Mouse (Mus musculus) embryonic facial prominence, embryonic 14.5 days (tissue): ENCODE data around the gene Olfr57. TPM values are rescaled to one million over a fixed set of nuclear protein-coding genes. Genes with fewer than 3 reads are reported as not detected.
"Not testable (repeated sequence)": the region's sequence is repeated elsewhere in the genome, so short reads cannot be mapped to it uniquely, and the experiment has no call there.

Experiments
- ATAC-seq: fragments of 200-750 bp; cut with Nextera tagmentation; 2 replicates; pipeline ENCODE4 v1.8.0; 2017; ENCODE audit warnings: low read depth, moderate number of reproducible peaks, moderate TSS enrichment
- DNase-seq: peaks from one replicate; pipeline ENCODE4 v3.0.0-alpha.2; 2015; ENCODE audit warnings: low spot score
- H3K27ac ChIP-seq: fragments of 300-500 bp; sonication (generic); replicated peaks from 2 replicates; pipeline ENCODE4 v1.5.1; 2014; ENCODE audit warnings: low read depth, mild to moderate bottlenecking, low read length, moderate library complexity
- H3K27me3 ChIP-seq: fragments of 300-500 bp; sonication (generic); replicated peaks from 2 replicates; pipeline ENCODE4 v1.6.1; 2014; ENCODE audit warnings: low read length; ENCODE audit not compliant: control insufficient read depth, insufficient read depth
- H3K36me3 ChIP-seq: fragments of 300-500 bp; sonication (generic); 2 replicates; pipeline ENCODE4 v1.6.1; 2014; ENCODE audit warnings: low read length, mixed read lengths; ENCODE audit not compliant: control insufficient read depth, insufficient read depth
- H3K4me1 ChIP-seq: fragments of 300-500 bp; sonication (generic); 2 replicates; pipeline ENCODE4 v1.6.1; 2014; ENCODE audit warnings: antibody characterized with exemption, low read length; ENCODE audit not compliant: control insufficient read depth, insufficient read depth
- H3K4me2 ChIP-seq: fragments of 300-500 bp; sonication (generic); 2 replicates; pipeline ENCODE4 v1.6.1; 2014; ENCODE audit warnings: low read depth, mild to moderate bottlenecking, low read length, moderate library complexity, mixed read lengths
- H3K4me3 ChIP-seq: fragments of 300-500 bp; sonication (generic); 2 replicates; pipeline ENCODE4 v1.5.1; 2014; ENCODE audit warnings: low read depth, mild to moderate bottlenecking, low read length
- H3K9ac ChIP-seq: fragments of 300-500 bp; sonication (generic); 2 replicates; pipeline ENCODE4 v1.6.1; 2014; ENCODE audit warnings: low read depth, mild to moderate bottlenecking, low read length, moderate library complexity, mixed read lengths
- H3K9me3 ChIP-seq: fragments of 300-500 bp; sonication (generic); 2 replicates; pipeline ENCODE4 v1.6.1; 2016; ENCODE audit warnings: low read length; ENCODE audit not compliant: control insufficient read depth
- WGBS: fragments of 180-500 bp; shearing (Covaris S2); extraction: QIAGEN DNeasy Blood & Tissue Kit; methylation state at CpG from one replicate; pipeline ENCODE4 v1.1.7; 2014; 5-methylcytosine and 5-hydroxymethylcytosine counted together
- polyA plus RNA-seq: library from polyadenylated mRNA; unstranded; fragments of >200 nt; fragmentation: Nextera tagmentation; extraction: Ambion mirVana; gene quantifications from 2 replicates; pipeline ENCODE4 v1.2.1, GENCODE M21; 2014

Gene Olfr57
- polyA plus RNA-seq = not detected in 2 replicates

DNA sequence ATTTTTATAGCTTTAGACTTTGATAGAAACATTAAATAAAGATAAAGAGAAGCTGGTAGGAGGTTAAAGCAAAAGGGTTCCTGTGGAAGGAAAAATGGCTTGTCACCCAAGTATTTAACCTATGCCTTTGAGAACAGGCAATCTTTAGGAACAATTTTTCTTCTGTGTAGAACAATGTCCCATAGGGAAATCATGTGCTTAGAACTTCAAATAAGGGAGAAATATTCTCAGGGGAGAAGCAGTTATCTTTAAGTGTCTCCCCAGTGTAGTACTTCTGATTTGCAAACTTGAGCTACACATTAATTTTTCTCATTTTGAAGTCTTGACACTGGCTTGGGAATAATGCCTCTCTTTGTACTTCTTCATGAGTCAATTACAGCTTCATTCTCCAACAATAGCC lies at the start of gene Olfr57:
Gene Olfr57 (plus strand): TSS at position 301 of the 400 bp plus-strand sequence.
- Histone ChIP-seq H3K9me3 (0 out of 2 replicates have a peak, but pooled peaks cover 4% of the 10 kb centered on the region), H3K36me3 (no peaks in the 10 kb centered on the region), H3K27me3 (no peaks in the 10 kb centered on the region), H3K27ac (no peak within 1 kb of the TSS), H3K4me3 (no peak within 1 kb of the TSS), H3K4me1 (no peaks in the 10 kb centered on the region), H3K4me2 (no peak within 1 kb of the TSS), H3K9ac (no peak within 1 kb of the TSS)
- ATAC-seq = no peak
- DNase-seq = no peak

DNA sequence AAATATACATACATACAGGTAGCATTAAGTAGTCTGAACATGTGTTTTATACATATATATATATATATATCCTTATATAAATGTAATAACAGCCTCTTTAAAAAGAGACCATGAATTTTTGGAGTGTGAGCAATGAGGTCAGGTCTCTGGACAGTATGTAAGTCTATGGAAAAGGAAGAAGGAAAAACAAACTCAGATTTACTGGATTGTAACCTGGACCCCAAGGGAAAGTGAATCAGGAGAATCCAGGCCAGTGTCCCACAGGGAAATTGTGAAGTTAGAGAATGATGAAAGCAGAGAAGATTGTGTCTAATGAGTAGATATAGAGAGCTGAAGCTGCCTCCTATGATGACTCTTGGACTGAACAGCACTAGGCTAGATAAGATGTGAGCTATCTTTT lies 47.8 kb upstream of the Olfr57 start, which contains the start of gene Olfr1352:
Gene Olfr1352 (plus strand): TSS at position 301 of the 400 bp plus-strand sequence.
- Histone ChIP-seq H3K9ac (no peak within 1 kb of the TSS), H3K36me3 (no peaks in the 10 kb centered on the region), H3K4me1 (no peaks in the 10 kb centered on the region), H3K27me3 (no peaks in the 10 kb centered on the region), H3K9me3 (no peaks in the 10 kb centered on the region), H3K4me2 (no peak within 1 kb of the TSS), H3K27ac (no peak within 1 kb of the TSS), H3K4me3 (no peak within 1 kb of the TSS)
- ATAC-seq (no peak), DNase-seq (no peak)

DNA sequence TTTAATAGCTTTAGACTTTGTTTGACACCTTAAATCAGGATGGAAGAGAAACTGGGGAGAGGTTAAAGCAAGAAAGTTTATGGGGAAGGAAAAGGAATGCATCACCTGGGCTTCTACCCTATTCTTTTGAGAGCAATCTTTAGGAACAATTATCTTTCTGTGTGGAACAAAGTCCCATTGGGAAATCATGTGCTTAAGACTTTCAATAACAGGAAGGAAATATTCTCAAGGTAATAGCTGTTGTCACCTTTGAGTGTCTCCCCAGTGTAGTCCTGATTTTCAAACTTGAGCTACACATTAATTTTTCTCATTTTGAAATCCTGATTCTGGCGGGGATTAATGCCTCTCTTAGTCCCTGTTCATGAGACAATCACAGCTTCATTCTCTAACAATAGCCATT lies 16.4 kb upstream of the Olfr57 start, which contains the start of gene Olfr1351:
Gene Olfr1351 (plus strand): TSS at position 301 of the 400 bp plus-strand sequence.
- no peak within 1 kb of the TSS for H3K9ac ChIP-seq
- H3K9me3 ChIP-seq = no peaks in the 10 kb centered on the region
- H3K27me3 ChIP-seq = no peaks in the 10 kb centered on the region
- no peaks in the 10 kb centered on the region for H3K36me3 ChIP-seq
- no peak within 1 kb of the TSS for H3K4me3 ChIP-seq
- no peak for DNase-seq
- 55% methylated on average over 1 of the region's 1 CpGs for WGBS
- no peak for ATAC-seq
- no peak within 1 kb of the TSS for H3K4me2 ChIP-seq
- H3K27ac ChIP-seq = no peak within 1 kb of the TSS
- H3K4me1 ChIP-seq = no peaks in the 10 kb centered on the region

DNA sequence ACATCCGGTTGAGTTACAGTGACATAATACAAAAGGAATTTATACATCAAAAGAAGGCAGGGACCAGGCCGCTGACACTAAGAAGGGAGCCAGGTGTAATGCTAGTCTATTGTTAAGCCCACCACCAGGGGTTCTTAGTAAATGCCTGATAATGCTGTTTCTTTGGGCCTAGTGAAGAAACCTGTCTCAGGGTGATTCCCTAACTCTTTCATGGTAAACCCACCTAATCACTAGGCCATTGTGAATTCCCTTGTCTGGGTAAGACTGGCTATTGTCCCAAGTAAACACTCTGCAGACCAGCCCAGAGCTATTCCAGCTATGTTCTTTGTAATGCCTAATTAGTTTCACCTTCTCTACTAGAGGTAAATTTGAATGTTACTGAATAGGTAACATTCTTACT lies 13.9 kb downstream of the Olfr57 start:
- H3K36me3 ChIP-seq, H3K27me3 ChIP-seq, H3K9ac ChIP-seq, H3K4me1 ChIP-seq, H3K4me2 ChIP-seq, DNase-seq, H3K27ac ChIP-seq, H3K4me3 ChIP-seq, ATAC-seq: not testable (repeated sequence)
- peaks cover 23% of the 10 kb centered on the region for H3K9me3 ChIP-seq
- WGBS = 80% methylated on average over 2 of the region's 2 CpGs

DNA sequence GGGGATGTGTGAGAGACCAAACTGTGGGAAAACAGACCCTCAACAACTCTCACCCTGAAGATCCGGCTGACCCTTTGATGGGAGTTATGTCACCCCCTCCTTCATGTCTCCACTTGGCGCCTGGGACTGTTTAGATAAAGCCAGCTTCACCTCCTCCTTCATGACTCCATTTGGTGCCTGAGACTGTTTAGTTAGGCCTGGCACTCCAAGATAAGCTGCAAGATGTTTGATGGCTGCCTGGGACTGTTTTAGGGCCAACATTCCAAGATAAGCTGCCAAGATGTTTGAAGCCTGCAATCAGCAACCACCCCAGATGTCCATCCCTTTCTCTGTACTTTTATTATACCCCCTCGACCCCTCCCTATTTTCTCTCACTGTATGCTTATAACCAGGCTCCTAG lies 28.8 kb downstream of the Olfr57 start:
- not testable (repeated sequence) for ATAC-seq, H3K27ac ChIP-seq, DNase-seq, H3K4me1 ChIP-seq, H3K4me3 ChIP-seq, H3K9ac ChIP-seq, H3K4me2 ChIP-seq, H3K27me3 ChIP-seq
- WGBS = 93% methylated on average over 3 of the region's 3 CpGs
- Histone ChIP-seq H3K9me3 (peaks cover 33% of the 10 kb centered on the region), H3K36me3 (peaks cover 17% of the 10 kb centered on the region; the same call in 1 of the 2 replicates)

Other genes starting within 250 kb of the Olfr57 start
- 0.68 and 0.70 TPM in 2 replicates for gene Slc1a6, start 248.2 kb upstream of the Olfr57 start, polyA plus RNA-seq
- not detected in 2 replicates for gene Olfr1356, start 176.6 kb upstream of the Olfr57 start, polyA plus RNA-seq
- 0.14 TPM in 1 of 2 replicates, not detected in the other for gene Olfr1355, start 153.2 kb upstream of the Olfr57 start, polyA plus RNA-seq
- gene Olfr1354, start 115.6 kb upstream of the Olfr57 start, polyA plus RNA-seq = not detected in 2 replicates
- gene Olfr8, start 78.1 kb upstream of the Olfr57 start, polyA plus RNA-seq = not detected in 2 replicates
- gene Olfr1353, start 65.4 kb upstream of the Olfr57 start, polyA plus RNA-seq = 0.20 TPM in 1 of 2 replicates, not detected in the other
- gene Olfr1352, start 47.7 kb upstream of the Olfr57 start, polyA plus RNA-seq = 0.11 TPM in 1 of 2 replicates, not detected in the other
- not detected in 2 replicates for gene Olfr1351, start 16.3 kb upstream of the Olfr57 start, polyA plus RNA-seq
- gene 2610008E11Rik, start 68.9 kb downstream of the Olfr57 start, polyA plus RNA-seq = 31.9 and 35.2 TPM in 2 replicates
- gene Vmn2r80, start 120.0 kb downstream of the Olfr57 start, polyA plus RNA-seq = not detected in 2 replicates
- not detected in 2 replicates for gene Vmn2r81, start 219.0 kb downstream of the Olfr57 start, polyA plus RNA-seq